Mouse (Mus musculus): Measurements from ENCODE around the gene Cst3. TPM values are rescaled to one million over a fixed set of nuclear protein-coding genes. Genes with fewer than 3 reads are reported as not detected.

Gene Cst3
- 48.5 TPM for polyA plus RNA-seq (2014; fragmentation: Illumina TruSeq; extraction: RNeasy Lipid Tissue Mini Kit (QIAGEN cat#74804); ENCODE audit: low read depth, low replicate concordance)

GRCm38 (mm10) chr2:148875335-148875811 lies at the start of gene Cst3:
TSS of gene Cst3 (minus strand) at chr2:148875692.

DNA sequence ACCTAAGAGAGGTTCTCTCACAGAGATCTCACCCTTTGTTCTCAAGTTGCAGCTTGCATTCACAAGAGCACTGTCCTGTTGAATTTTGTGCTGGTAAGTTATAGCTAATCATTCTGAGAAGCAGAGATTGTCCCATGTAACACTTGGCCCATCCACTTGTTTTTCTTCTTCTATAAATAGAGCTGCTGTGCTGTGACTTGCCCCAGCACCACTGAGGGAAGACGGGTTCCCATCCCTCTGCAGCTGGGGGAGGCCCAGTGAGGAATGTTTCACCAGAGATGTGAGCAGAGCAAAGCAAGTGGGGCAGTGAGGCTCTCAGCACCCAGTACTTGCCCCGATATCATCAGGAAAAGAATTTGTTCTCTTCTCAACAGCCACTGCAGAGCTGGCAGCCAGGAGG lies 10.5 kb downstream of the Cst3 start, which contains the start of gene 9230104L09Rik:
Gene 9230104L09Rik, minus strand, starts transcription at position 73 of the 400 bp plus-strand sequence.

GRCm38 (mm10) chr2:148834912-148835311 lies 40.6 kb downstream of the Cst3 start, which contains the start of gene Cst9:
TSS of gene Cst9 (plus strand) at chr2:148835147.

Other genes with a start within 250 kb of the Cst3 start
- 6.6 TPM for gene Nxt1, start 203.1 kb downstream of the Cst3 start, polyA plus RNA-seq (2014; fragmentation: Illumina TruSeq; extraction: RNeasy Lipid Tissue Mini Kit (QIAGEN cat#74804); ENCODE audit: low read depth, low replicate concordance)
- 46.9 TPM for gene Gzf1, start 194.7 kb downstream of the Cst3 start, polyA plus RNA-seq (2014; fragmentation: Illumina TruSeq; extraction: RNeasy Lipid Tissue Mini Kit (QIAGEN cat#74804); ENCODE audit: low read depth, low replicate concordance)
- gene Napb, start 143.2 kb downstream of the Cst3 start, polyA plus RNA-seq (2014; fragmentation: Illumina TruSeq; extraction: RNeasy Lipid Tissue Mini Kit (QIAGEN cat#74804); ENCODE audit: low read depth, low replicate concordance) = 14.1 TPM
- not detected for gene Cstl1, start 125.3 kb downstream of the Cst3 start, polyA plus RNA-seq (2014; fragmentation: Illumina TruSeq; extraction: RNeasy Lipid Tissue Mini Kit (QIAGEN cat#74804); ENCODE audit: low read depth, low replicate concordance)
- not detected for gene Cst11, start 104.2 kb downstream of the Cst3 start, polyA plus RNA-seq (2014; fragmentation: Illumina TruSeq; extraction: RNeasy Lipid Tissue Mini Kit (QIAGEN cat#74804); ENCODE audit: low read depth, low replicate concordance)
- gene 8030411F24Rik, start 93.7 kb downstream of the Cst3 start, polyA plus RNA-seq (2014; fragmentation: Illumina TruSeq; extraction: RNeasy Lipid Tissue Mini Kit (QIAGEN cat#74804); ENCODE audit: low read depth, low replicate concordance) = not detected
- gene Cst12, start 86.3 kb downstream of the Cst3 start, polyA plus RNA-seq (2014; fragmentation: Illumina TruSeq; extraction: RNeasy Lipid Tissue Mini Kit (QIAGEN cat#74804); ENCODE audit: low read depth, low replicate concordance) = not detected
- gene Cst8, start 76.9 kb downstream of the Cst3 start, polyA plus RNA-seq (2014; fragmentation: Illumina TruSeq; extraction: RNeasy Lipid Tissue Mini Kit (QIAGEN cat#74804); ENCODE audit: low read depth, low replicate concordance) = 132 TPM
- not detected for gene Cst13, start 55.6 kb downstream of the Cst3 start, polyA plus RNA-seq (2014; fragmentation: Illumina TruSeq; extraction: RNeasy Lipid Tissue Mini Kit (QIAGEN cat#74804); ENCODE audit: low read depth, low replicate concordance)
- gene Cst9, start 40.5 kb downstream of the Cst3 start, polyA plus RNA-seq (2014; fragmentation: Illumina TruSeq; extraction: RNeasy Lipid Tissue Mini Kit (QIAGEN cat#74804); ENCODE audit: low read depth, low replicate concordance) = not detected
- 2.6 TPM for gene 9230104L09Rik, start 10.7 kb downstream of the Cst3 start, polyA plus RNA-seq (2014; fragmentation: Illumina TruSeq; extraction: RNeasy Lipid Tissue Mini Kit (QIAGEN cat#74804); ENCODE audit: low read depth, low replicate concordance)
- not detected for gene Gm1330, start 127.6 kb upstream of the Cst3 start, polyA plus RNA-seq (2014; fragmentation: Illumina TruSeq; extraction: RNeasy Lipid Tissue Mini Kit (QIAGEN cat#74804); ENCODE audit: low read depth, low replicate concordance)
- gene Gm10750, start 141.5 kb upstream of the Cst3 start, polyA plus RNA-seq (2014; fragmentation: Illumina TruSeq; extraction: RNeasy Lipid Tissue Mini Kit (QIAGEN cat#74804); ENCODE audit: low read depth, low replicate concordance) = not detected

Data from adrenal gland, adult 10 weeks (tissue).